Mouse (Mus musculus): ENCODE results near the gene Tceal7.

Gene Tceal7

DNA sequence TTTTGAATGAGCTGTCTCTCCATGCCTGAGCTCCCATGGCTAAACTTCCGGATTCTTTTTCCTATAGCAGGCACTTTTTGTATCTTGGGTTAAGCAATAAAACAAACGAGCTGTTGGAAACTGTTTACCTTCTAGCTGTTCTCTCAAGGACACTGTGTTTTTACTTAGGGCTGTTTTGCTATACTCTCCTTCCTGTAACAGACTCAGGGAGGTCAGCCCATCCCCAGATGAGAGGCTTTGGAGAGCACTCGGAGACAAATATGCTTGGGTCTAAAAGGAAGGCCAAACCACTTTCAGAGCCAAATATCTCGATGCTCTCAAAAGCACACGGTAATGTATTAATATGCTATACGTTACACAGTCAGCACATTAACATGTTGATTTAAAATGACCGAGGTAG is 35.1 kb downstream of the Tceal7 start:
- no peak for DNase-seq

GRCm38 (mm10) chrX:136252023-136252729 is 37.6 kb downstream of the Tceal7 start:
- no peak for DNase-seq

- no peak for DNase-seq
Measured at GRCm38 (mm10) chrX:136267720-136268119, 53.1 kb downstream of the Tceal7 start.

GRCm38 (mm10) chrX:136268173-136268572 is 53.6 kb downstream of the Tceal7 start:
- no peak for DNase-seq

GRCm38 (mm10) chrX:136269743-136270392 is 55.3 kb downstream of the Tceal7 start, which contains the start of gene Bex3:
Gene Bex3 (plus strand): TSS chrX:136270253.
- peak; percentile 37 for DNase-seq

DNA sequence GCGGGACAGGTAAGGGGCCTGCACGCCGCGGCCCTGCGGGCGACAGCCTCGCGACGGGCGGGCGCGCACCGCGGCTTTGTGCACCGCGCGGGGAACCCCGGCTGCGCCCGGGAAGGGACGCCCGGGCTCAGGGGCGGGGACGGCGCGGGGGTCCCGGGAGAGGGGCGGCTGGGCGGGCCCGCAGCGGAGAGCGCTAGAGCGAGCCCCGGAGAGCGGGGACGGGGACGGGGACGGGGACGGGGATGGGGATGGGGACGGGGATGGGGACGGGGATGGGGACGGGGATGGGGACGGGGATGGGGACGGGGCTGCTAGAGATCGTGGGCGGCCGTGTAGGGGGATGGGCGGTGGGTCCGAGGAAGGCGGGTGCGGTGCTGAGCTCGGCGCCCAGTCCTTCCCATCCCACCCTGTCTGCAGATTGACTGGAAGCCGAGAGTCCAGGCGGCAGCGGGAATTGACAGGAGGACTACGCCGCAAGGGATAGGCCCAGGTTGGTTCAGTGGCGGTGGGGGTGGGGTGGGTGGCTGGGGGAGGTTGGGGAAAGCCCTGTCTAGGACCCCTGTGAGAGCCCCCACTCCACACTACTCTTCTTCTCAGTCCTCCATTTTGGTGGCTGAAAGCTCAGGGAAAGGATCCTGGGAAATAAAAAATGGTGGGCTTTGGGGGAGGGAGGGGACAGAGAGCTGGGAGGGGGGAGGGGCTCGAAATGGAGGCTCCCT is 56.0 kb downstream of the Tceal7 start:
- peak; percentile 25 for DNase-seq

DNA sequence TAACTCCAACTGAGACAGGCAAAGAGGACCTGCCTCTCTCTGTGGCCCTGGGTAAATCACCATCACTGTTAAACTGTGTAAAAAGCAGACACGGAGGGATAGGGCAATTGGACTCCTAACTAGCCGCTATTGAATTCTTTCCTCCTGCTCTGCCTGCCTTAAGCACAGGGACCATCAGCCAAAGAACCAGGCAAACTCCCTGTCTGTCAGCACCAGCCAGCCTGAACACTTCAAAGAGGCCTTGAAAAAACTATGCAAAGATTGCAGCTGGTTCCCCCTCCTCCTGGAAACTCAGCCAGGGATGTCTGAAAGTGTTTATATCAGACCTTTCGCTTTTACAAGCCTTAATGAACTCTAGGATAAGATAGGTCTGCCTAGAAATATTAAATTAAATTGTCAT is 60.0 kb downstream of the Tceal7 start:
- DNase-seq, result no peak

DNA sequence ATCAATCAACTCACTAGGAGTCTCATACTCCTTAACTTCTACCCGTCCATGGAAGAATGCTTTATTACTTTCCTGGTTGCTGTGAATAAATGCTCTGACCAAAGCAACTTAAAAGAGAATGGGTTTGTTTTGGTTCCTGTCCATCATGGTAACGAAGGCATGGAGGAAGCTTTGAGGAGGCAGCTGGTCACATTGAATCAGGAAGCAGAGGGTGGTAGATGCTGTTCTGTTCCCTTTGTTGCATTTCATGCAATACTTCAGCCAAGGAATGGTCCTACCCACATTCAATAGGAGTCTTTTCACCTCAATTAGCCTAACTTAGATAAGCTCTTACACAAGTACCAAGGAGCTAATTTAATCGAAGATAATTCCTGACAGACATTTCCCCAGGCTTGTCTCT is 60.8 kb downstream of the Tceal7 start:
- DNase-seq, result no peak
